Mouse (Mus musculus): Measurements from ENCODE around the gene Gm16867. TPM values are rescaled to one million over a fixed set of nuclear protein-coding genes. Genes with fewer than 3 reads are reported as not detected.

The Gm16867 gene
- 10 to 100 TPM; 11.5 to 14.2 TPM for total RNA-seq (2023)

DNA sequence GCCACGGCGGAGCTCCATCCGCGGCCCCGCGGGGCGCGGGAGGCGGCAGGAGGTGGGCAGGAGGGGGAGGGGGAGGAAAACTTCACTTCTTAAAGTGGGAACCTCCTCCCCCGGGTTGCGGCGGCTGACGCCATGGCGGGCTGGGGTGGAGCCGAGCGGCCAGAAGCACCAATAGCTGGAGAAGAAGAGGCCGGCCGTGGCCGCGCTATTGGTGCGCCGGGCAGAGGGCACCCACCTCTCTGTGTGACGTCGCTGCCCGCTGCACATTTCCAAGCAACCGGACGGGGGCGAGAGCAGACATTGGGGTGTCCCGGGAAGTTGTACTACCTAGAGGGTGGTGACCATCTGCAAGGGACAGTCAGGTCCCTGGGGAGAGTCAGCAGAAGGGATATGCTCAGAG is at the start of gene Gm16867:
Gm16867 (minus strand) TSS at position 189 of the 400 bp plus-strand sequence.

DNA sequence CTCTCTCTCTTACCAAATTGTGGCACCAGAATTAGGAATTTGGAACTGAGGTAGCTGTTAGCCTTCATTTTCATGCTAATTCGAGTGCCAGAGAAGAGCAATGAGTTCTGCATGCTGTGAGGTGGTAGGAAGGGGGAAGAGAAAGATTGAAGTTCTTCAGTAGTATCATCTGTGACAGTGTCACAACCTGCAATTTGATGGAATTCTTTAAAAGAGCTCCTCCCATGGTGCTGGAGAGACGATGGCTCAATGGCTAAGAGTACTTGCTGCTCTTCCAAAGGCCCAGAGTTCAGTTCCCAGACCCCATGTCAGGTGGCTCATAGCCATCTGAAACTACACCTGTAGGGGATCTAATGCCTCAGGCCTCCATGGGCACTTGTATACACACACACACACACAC is 9.3 kb upstream of the Gm16867 start, which contains the start of gene Gm27179:
Gm27179 (minus strand) TSS at position 101 of the 400 bp plus-strand sequence.

Other genes with a start within 250 kb of the Gm16867 start
- gene Synb, start 209.1 kb downstream of the Gm16867 start, total RNA-seq (2023): not detected
- gene Gm27179, start 9.2 kb upstream of the Gm16867 start, total RNA-seq (2023): not detected
- 10 to 100 TPM; 15.2 to 22.1 TPM for gene Entpd4b, start 52.1 kb upstream of the Gm16867 start, total RNA-seq (2023)

Data from B cell, adult 67 days (primary cell).